Mouse (Mus musculus) neural tube, embryonic 10.5 days (tissue): Measurements from ENCODE around the gene Gm13119.
"Not testable (repeated sequence)": the region's sequence is repeated elsewhere in the genome, so short reads cannot be mapped to it uniquely, and the experiment has no call there.

Experiments
- DNase-seq: peaks from one replicate; pipeline ENCODE4 v3.0.0-alpha.2; 2017; ENCODE audit warnings: low spot score; ENCODE audit errors: extremely low spot score

Gene Gm13119

GRCm38 (mm10) chr4:144357642-144358041 is at the start of gene Gm13119:
Gene Gm13119, plus strand, starts transcription at chr4:144357942.
- not testable (repeated sequence) for DNase-seq

GRCm38 (mm10) chr4:144312666-144313460 is 44.9 kb upstream of the Gm13119 start:
- DNase-seq, result not testable (repeated sequence)

GRCm38 (mm10) chr4:144329949-144330348 is 27.8 kb upstream of the Gm13119 start, which contains the start of gene Gm13128:
Gene Gm13128, plus strand, starts transcription at chr4:144330249.
- not testable (repeated sequence) for DNase-seq

GRCm38 (mm10) chr4:144335856-144336255 is 21.9 kb upstream of the Gm13119 start:
- DNase-seq, result not testable (repeated sequence)

GRCm38 (mm10) chr4:144377911-144378310 is 20.2 kb downstream of the Gm13119 start, which contains the start of gene Pramef20:
Gene Pramef20, minus strand, starts transcription at chr4:144377933.
- DNase-seq, result no peak

- DNase-seq, result no peak
Measured at GRCm38 (mm10) chr4:144396316-144396715, 38.6 kb downstream of the Gm13119 start.

- no peak for DNase-seq
Measured at GRCm38 (mm10) chr4:144402712-144403111, 45.0 kb downstream of the Gm13119 start.

GRCm38 (mm10) chr4:144404456-144405086 is 46.8 kb downstream of the Gm13119 start:
- DNase-seq, result peak; percentile 33

- no peak for DNase-seq
Measured at GRCm38 (mm10) chr4:144406261-144406660, 48.5 kb downstream of the Gm13119 start.

- no peak for DNase-seq
Measured at GRCm38 (mm10) chr4:144408290-144408689, 50.5 kb downstream of the Gm13119 start, which contains the start of gene Pramef12. Gene Pramef12, minus strand, starts transcription at chr4:144408464.
